Mouse (Mus musculus): Measurements from ENCODE around the gene Ubr3. TPM values are rescaled to one million over a fixed set of nuclear protein-coding genes. Genes with fewer than 3 reads are reported as not detected.

Gene Ubr3
- total and polyA plus RNA-seq, 3 experiments = 16.0 to 35.8 (median 17.9) TPM

DNA sequence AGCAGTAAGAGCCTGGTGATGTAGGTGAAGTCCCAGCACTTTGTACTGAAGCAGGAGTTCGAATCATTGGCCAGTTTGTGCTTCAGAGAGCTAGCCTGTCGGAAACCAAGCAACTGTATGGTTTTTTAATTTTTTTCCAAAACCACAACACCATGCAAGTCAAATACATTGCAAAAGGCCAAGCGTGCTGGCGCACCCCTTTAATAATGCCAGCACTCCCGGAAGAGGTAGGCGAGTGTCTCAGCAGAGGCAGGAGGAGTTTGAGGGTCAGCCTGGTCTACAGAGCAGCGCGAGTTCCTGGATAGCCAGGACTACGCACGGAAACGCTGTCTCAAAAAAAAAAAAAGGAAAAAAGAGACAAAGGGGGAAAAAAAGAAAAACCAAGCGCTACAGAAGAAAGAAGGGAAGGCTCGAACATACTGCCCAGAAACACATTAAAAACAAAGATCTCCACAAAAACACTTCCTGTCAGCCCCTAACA lies 36.0 kb upstream of the Ubr3 start:
- peaks cover 36% of the 10 kb centered on the region for H3K79me2 ChIP-seq (replicated peaks; ENCODE audit: control insufficient read depth, extremely low read depth, insufficient read depth, poor library complexity, severe bottlenecking)
- peak; percentile 44 for DNase-seq (ENCODE audit: extremely low read depth)

DNA sequence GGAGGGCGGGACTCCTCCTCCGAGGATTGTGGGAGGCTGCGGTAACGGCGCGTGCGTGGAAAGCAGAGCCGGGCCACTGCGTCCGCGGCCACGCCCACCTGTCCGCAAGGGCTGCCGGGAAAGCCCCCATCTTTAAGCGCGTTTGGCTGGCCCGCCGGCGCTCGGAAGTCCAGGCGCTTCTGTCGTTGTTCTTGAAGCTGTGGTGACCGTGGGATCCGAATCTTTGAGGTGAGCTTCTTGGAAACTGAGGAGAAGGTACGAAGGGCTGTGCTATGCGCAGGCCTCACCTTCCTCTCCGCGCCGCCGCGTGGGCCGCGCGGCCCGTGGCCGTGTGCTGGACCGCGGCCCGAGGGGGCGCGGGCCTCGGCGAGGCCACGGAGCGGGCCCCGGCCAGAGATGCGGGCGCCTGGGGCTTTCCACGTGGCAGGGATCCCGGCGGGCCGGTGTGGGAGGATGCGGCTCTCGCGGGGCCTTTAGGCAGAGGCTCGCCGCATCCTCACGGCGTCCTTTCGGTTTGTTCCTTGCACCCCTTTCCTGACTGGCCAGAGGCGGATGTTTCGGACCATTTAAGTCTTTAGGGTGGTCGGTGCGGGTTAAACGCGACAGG lies 35.5 kb upstream of the Ubr3 start, which contains the start of gene Ssb:
Ssb (plus strand) TSS at position 78 of the 607 bp plus-strand sequence.
- Histone ChIP-seq H3K4me2 (ENCODE audit: insufficient read depth, low read depth, poor library complexity, severe bottlenecking) (peak within 1 kb of the TSS; percentile 80), H3K4me1 (ENCODE audit: control insufficient read depth in 1 of 2, insufficient read depth in 2 of 2) (peaks cover 0 to 23% of the 10 kb centered on the region in 2 experiments; a peak in 3 of 4 replicates), H3K4me3 (replicated peaks in 1 of 3; ENCODE audit: low read depth in 2 of 3, low read length in 2 of 3, poor library complexity in 1 of 3) (peak within 1 kb of the TSS; percentile 80 to 96 (median 92)), H3K9me3 (replicated peaks; ENCODE audit: low read length) (no peaks in the 10 kb centered on the region), H3K27me3 (replicated peaks) (no peaks in the 10 kb centered on the region), H3K79me2 (replicated peaks; ENCODE audit: control insufficient read depth, extremely low read depth, insufficient read depth, poor library complexity, severe bottlenecking) (peaks cover 36% of the 10 kb centered on the region), H3K9ac (ENCODE audit: insufficient read depth, low read depth) (peak within 1 kb of the TSS; percentile 100), H3K36me3 (replicated peaks in 1 of 2; ENCODE audit: control insufficient read depth in 1 of 2, insufficient read depth in 1 of 2, low read length in 1 of 2) (peaks cover 2 to 14% of the 10 kb centered on the region in 2 experiments), H3K27ac (ENCODE audit: insufficient read depth, low read depth) (peak within 1 kb of the TSS; percentile 81)
- dilution Hi-C loops (cut with MboI; ENCODE audit: extremely low pct_ligation_motif_present, extremely low pct_unique_long_range_greater_than_20kb, low sequenced_read_pairs) = no loop called here
- in situ Hi-C loops (cut with MboI; ENCODE audit: low pct_ligation_motif_present, low pct_unique_long_range_greater_than_20kb, low sequenced_read_pairs) = no loop called here
- DNase-seq (ENCODE audit: extremely low read depth) = peak; percentile 91
- TF ChIP-seq NRF1 (IDR thresholded peaks at IDR 0.05; ENCODE audit: low read depth, low read length) = peak; percentile 76
- TF ChIP-seq HCFC1 (IDR thresholded peaks at IDR 0.05; ENCODE audit: low read depth, low read length) = peak; percentile 68
- TF ChIP-seq ZKSCAN1 (IDR thresholded peaks at IDR 0.05; ENCODE audit: borderline replicate concordance, low read depth, low read length) = no peak
- 0 out of 2 replicates have a peak, but pooled peaks have one; percentile 4 for TF ChIP-seq IRF4 (IDR thresholded peaks at IDR 0.05; ENCODE audit: low read depth, low read length)
- TF ChIP-seq GABPA (IDR thresholded peaks at IDR 0.05; ENCODE audit: insufficient replicate concordance, low read depth, low read length) = no peak
- peak; percentile 29 for TF ChIP-seq MXI1 (IDR thresholded peaks at IDR 0.05; ENCODE audit: low read depth, low read length)
- TF ChIP-seq POLR2A (IDR thresholded peaks at IDR 0.05; ENCODE audit: low read depth, low read length) = peak; percentile 97
- TF ChIP-seq POLR2AphosphoS2 (IDR thresholded peaks at IDR 0.05; ENCODE audit: low read depth, low read length) = peak; percentile 73; the same call in 1 of the 2 replicates
- peak; percentile 97 for TF ChIP-seq NELFE (IDR thresholded peaks at IDR 0.05; ENCODE audit: low read depth, low read length)
- peak; percentile 49; the same call in 1 of the 2 replicates for TF ChIP-seq MAZ (IDR thresholded peaks at IDR 0.05; ENCODE audit: low read depth, low read length)
- peak; percentile 69 for TF ChIP-seq TBP (conservative IDR thresholded peaks at IDR 0.05; ENCODE audit: low read depth, low read length)
- peak; percentile 72; the same call in 1 of the 2 replicates for TF ChIP-seq ZMIZ1 (IDR thresholded peaks at IDR 0.05; ENCODE audit: low read depth, low read length)
- TF ChIP-seq MEF2A (IDR thresholded peaks at IDR 0.05; ENCODE audit: borderline replicate concordance, low read depth, low read length) = 0 out of 2 replicates have a peak, but pooled peaks have one; percentile 35
- no peak for TF ChIP-seq BHLHE40 (IDR thresholded peaks at IDR 0.05; ENCODE audit: low read depth, low read length)
- peak; percentile 63; the same call in 1 of the 2 replicates for TF ChIP-seq TCF12 (IDR thresholded peaks at IDR 0.05; ENCODE audit: low read depth, low read length)

More for the DNA sequence above, 36.0 kb upstream of the Ubr3 start:
- H3K4me2 ChIP-seq (ENCODE audit: insufficient read depth, low read depth, poor library complexity, severe bottlenecking) = peak overlapping the region; percentile 80
- H3K27ac ChIP-seq (ENCODE audit: insufficient read depth, low read depth) = peak overlapping the region; percentile 45; the same call in 1 of the 2 replicates
- peaks cover 0 to 11% of the 10 kb centered on the region in 2 experiments for H3K36me3 ChIP-seq (replicated peaks in 1 of 2; ENCODE audit: control insufficient read depth in 1 of 2, insufficient read depth in 1 of 2, low read length in 1 of 2)
- TF ChIP-seq POLR2A (IDR thresholded peaks at IDR 0.05; ENCODE audit: low read depth, low read length) = no peak
- peak; percentile 73; the same call in 1 of the 2 replicates for TF ChIP-seq TBP (conservative IDR thresholded peaks at IDR 0.05; ENCODE audit: low read depth, low read length)
- no peak for TF ChIP-seq ZKSCAN1 (IDR thresholded peaks at IDR 0.05; ENCODE audit: borderline replicate concordance, low read depth, low read length)
- no peak for TF ChIP-seq ZC3H11A (IDR thresholded peaks at IDR 0.05; ENCODE audit: low read depth, low read length)
- 0 out of 2 replicates have a peak, but pooled peaks have one; percentile 7 for TF ChIP-seq IRF4 (IDR thresholded peaks at IDR 0.05; ENCODE audit: low read depth, low read length)
- 0 out of 2 replicates have a peak, but pooled peaks have one; percentile 13 for TF ChIP-seq EP300 (IDR thresholded peaks at IDR 0.05; ENCODE audit: low read length)
- TF ChIP-seq RAD21 (IDR thresholded peaks at IDR 0.05; ENCODE audit: low read depth, low read length) = no peak
- no peak for TF ChIP-seq SMC3 (IDR thresholded peaks at IDR 0.05; ENCODE audit: low read depth, low read length)
- no peak for TF ChIP-seq ZMIZ1 (IDR thresholded peaks at IDR 0.05; ENCODE audit: low read depth, low read length)
- TF ChIP-seq USF2 (conservative IDR thresholded peaks at IDR 0.05; ENCODE audit: low read depth, low read length) = no peak
- TF ChIP-seq ETS1 (conservative IDR thresholded peaks at IDR 0.05; ENCODE audit: low read depth, low read length) = no peak
- TF ChIP-seq E2F4 (IDR thresholded peaks at IDR 0.05; ENCODE audit: insufficient replicate concordance, low read depth, low read length) = 0 out of 2 replicates have a peak, but pooled peaks have one; percentile 48
- TF ChIP-seq UBTF (IDR thresholded peaks at IDR 0.05; ENCODE audit: low read depth, low read length) = no peak
- TF ChIP-seq JUND (conservative IDR thresholded peaks at IDR 0.05; ENCODE audit: low read depth, low read length) = no peak
- no peak for TF ChIP-seq CHD1 (IDR thresholded peaks at IDR 0.05; ENCODE audit: low read depth, low read length)
- TF ChIP-seq CHD2 (IDR thresholded peaks at IDR 0.05; ENCODE audit: low read length) = no peak
- peak; percentile 42 for TF ChIP-seq BHLHE40 (IDR thresholded peaks at IDR 0.05; ENCODE audit: low read depth, low read length)
- no peak for TF ChIP-seq KAT2A (IDR thresholded peaks at IDR 0.05; ENCODE audit: insufficient replicate concordance, low read length)
- no peak for TF ChIP-seq NELFE (IDR thresholded peaks at IDR 0.05; ENCODE audit: low read depth, low read length)
- no peak for TF ChIP-seq JUN (IDR thresholded peaks at IDR 0.05; ENCODE audit: insufficient read depth, low read depth, low read length)
- peak; percentile 84 for TF ChIP-seq ZNF384 (IDR thresholded peaks at IDR 0.05; ENCODE audit: low read depth, low read length)
- TF ChIP-seq MAX (IDR thresholded peaks at IDR 0.05; ENCODE audit: low read length) = no peak
- TF ChIP-seq MXI1 (IDR thresholded peaks at IDR 0.05; ENCODE audit: low read depth, low read length) = no peak
- no peak for TF ChIP-seq CTCF (conservative IDR thresholded peaks at IDR 0.05 in 1 of 2, IDR thresholded peaks at IDR 0.05 in 1 of 2; ENCODE audit: low read depth in 2 of 2, low read length in 2 of 2)
- no peak; the same call in 1 of the 2 replicates for TF ChIP-seq TCF12 (IDR thresholded peaks at IDR 0.05; ENCODE audit: low read depth, low read length)
- no peak for TF ChIP-seq USF1 (IDR thresholded peaks at IDR 0.05; ENCODE audit: low read depth, low read length)
- no peak for TF ChIP-seq MAFK (IDR thresholded peaks at IDR 0.05; ENCODE audit: insufficient replicate concordance, low read length)
- peak; percentile 69 for TF ChIP-seq MAZ (IDR thresholded peaks at IDR 0.05; ENCODE audit: low read depth, low read length)
- TF ChIP-seq GABPA (IDR thresholded peaks at IDR 0.05; ENCODE audit: insufficient replicate concordance, low read depth, low read length) = no peak
- no peak for TF ChIP-seq RCOR1 (conservative IDR thresholded peaks at IDR 0.05; ENCODE audit: low read depth, low read length)
- TF ChIP-seq POLR2AphosphoS2 (IDR thresholded peaks at IDR 0.05; ENCODE audit: low read depth, low read length) = no peak
- peak; percentile 78 for TF ChIP-seq ELF1 (IDR thresholded peaks at IDR 0.05; ENCODE audit: low read depth, low read length)
- TF ChIP-seq NRF1 (IDR thresholded peaks at IDR 0.05; ENCODE audit: low read depth, low read length) = no peak
- peak; percentile 55; the same call in 1 of the 2 replicates for TF ChIP-seq SIN3A (IDR thresholded peaks at IDR 0.05; ENCODE audit: low read length)
- TF ChIP-seq HCFC1 (IDR thresholded peaks at IDR 0.05; ENCODE audit: low read depth, low read length) = no peak
- no peak; the same call in 1 of the 2 replicates for TF ChIP-seq MYC (IDR thresholded peaks at IDR 0.05; ENCODE audit: low read depth, low read length)
- TF ChIP-seq MEF2A (IDR thresholded peaks at IDR 0.05; ENCODE audit: borderline replicate concordance, low read depth, low read length) = no peak
- no peak for TF ChIP-seq PAX5 (IDR thresholded peaks at IDR 0.05; ENCODE audit: low read length)
- peak overlapping the region; percentile 64 to 96 (median 66) for H3K4me3 ChIP-seq (replicated peaks in 1 of 3; ENCODE audit: low read depth in 2 of 3, low read length in 2 of 3, poor library complexity in 1 of 3)
- in situ Hi-C loops (cut with MboI; ENCODE audit: low pct_ligation_motif_present, low pct_unique_long_range_greater_than_20kb, low sequenced_read_pairs) = no loop called here
- H3K4me1 ChIP-seq (ENCODE audit: control insufficient read depth in 1 of 2, insufficient read depth in 2 of 2) = peaks cover 0 to 23% of the 10 kb centered on the region in 2 experiments; a peak in 3 of 4 replicates
- no peaks in the 10 kb centered on the region for H3K9me3 ChIP-seq (replicated peaks; ENCODE audit: low read length)
- no peaks in the 10 kb centered on the region for H3K27me3 ChIP-seq (replicated peaks)
- dilution Hi-C loops (cut with MboI; ENCODE audit: extremely low pct_ligation_motif_present, extremely low pct_unique_long_range_greater_than_20kb, low sequenced_read_pairs) = no loop called here
- peak overlapping the region; percentile 76 for H3K9ac ChIP-seq (ENCODE audit: insufficient read depth, low read depth)
